Comparison of ENCODE assay signal across 25 mouse cellular contexts in the genomic region with DNA sequence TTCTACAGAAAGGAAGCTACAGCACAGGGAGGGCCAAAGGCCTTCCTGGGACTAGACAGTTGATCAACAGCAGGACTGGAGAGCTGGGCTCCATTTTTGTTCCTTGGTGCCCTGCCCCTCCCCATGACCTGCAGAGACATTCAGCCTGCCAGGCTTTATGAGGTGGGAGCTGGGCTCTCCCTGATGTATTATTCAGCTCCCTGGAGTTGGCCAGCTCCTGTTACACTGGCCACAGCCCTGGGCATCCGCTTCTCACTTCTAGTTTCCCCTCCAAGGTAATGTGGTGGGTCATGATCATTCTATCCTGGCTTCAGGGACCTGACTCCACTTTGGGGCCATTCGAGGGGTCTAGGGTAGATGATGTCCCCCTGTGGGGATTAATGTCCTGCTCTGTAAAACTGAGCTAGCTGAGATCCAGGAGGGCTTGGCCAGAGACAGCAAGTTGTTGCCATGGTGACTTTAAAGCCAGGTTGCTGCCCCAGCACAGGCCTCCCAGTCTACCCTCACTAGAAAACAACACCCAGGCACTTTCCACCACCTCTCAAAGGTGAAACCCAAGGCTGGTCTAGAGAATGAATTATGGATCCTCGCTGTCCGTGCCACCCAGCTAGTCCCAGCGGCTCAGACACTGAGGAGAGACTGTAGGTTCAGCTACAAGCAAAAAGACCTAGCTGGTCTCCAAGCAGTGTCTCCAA. TPM values are rescaled to one million over a fixed set of nuclear protein-coding genes. Genes with fewer than 3 reads are reported as not detected.
DNase-seq lines count a peak whose midpoint lies in the region; ATAC-seq and TF ChIP-seq lines count a peak whose summit lies in the region.
"Had no signal": no experiment of that assay in that cellular context is flagged by ENCODE, and none has a peak within 500 bp of the region (broad histone marks: within the 10 kb centered on the region; RNA-seq: fewer than 3 reads in every experiment).

No protein-coding gene starts in this region.

- TF ChIP-seq CTCF in testis, adult 2 months (IDR thresholded peaks at IDR 0.05; ENCODE audit: control insufficient read depth, insufficient read depth, insufficient replicate concordance, low read depth, low read length) = no peak

- H3K4me2 ChIP-seq in kidney, embryonic 15.5 days = no peak overlapping the region
- H3K4me2 ChIP-seq in forebrain, embryonic 15.5 days (replicated peaks) = no peak overlapping the region
- H3K4me2 ChIP-seq: embryonic facial prominence, embryonic 12.5 days; embryonic facial prominence, embryonic 15.5 days; heart, embryonic 12.5 days; heart, embryonic 15.5 days; hindbrain, embryonic 15.5 days had no signal

- WGBS in kidney, embryonic 15.5 days = 49% methylated on average over 5 of the region's 5 CpGs
- WGBS in limb, embryonic 10.5 days = 92% methylated on average over 5 of the region's 5 CpGs
- 86% methylated on average over 5 of the region's 5 CpGs for WGBS in forebrain, embryonic 15.5 days

- H3K27ac ChIP-seq in kidney, embryonic 15.5 days = peak overlapping the region; percentile 63
- no peak overlapping the region for H3K27ac ChIP-seq in testis, adult 2 months (ENCODE audit: control insufficient read depth, insufficient read depth, low read depth, low read length)
- peak overlapping the region; percentile 14; the same call in 1 of the 2 replicates for H3K27ac ChIP-seq in limb, embryonic 10.5 days
- H3K27ac ChIP-seq in forebrain, embryonic 15.5 days (replicated peaks) = no peak overlapping the region
- H3K27ac ChIP-seq: embryonic facial prominence, embryonic 12.5 days; embryonic facial prominence, embryonic 15.5 days; heart, embryonic 15.5 days; hindbrain, embryonic 15.5 days had no signal

- no peaks in the 10 kb centered on the region for H3K36me3 ChIP-seq in kidney, embryonic 15.5 days
- H3K36me3 ChIP-seq in testis, adult 2 months (ENCODE audit: control insufficient read depth, insufficient read depth, low read length) = no peaks in the 10 kb centered on the region
- H3K36me3 ChIP-seq in limb, embryonic 10.5 days = 0 out of 2 replicates have a peak, but pooled peaks cover 1% of the 10 kb centered on the region
- no peaks in the 10 kb centered on the region for H3K36me3 ChIP-seq in forebrain, embryonic 15.5 days
- H3K36me3 ChIP-seq: embryonic facial prominence, embryonic 15.5 days; heart, embryonic 15.5 days; hindbrain, embryonic 15.5 days had no signal

- peaks cover 12% of the 10 kb centered on the region for H3K4me1 ChIP-seq in kidney, embryonic 15.5 days
- peaks cover 6% of the 10 kb centered on the region; the same call in 1 of the 2 replicates for H3K4me1 ChIP-seq in testis, adult 2 months (ENCODE audit: control insufficient read depth, insufficient read depth, low read length)
- H3K4me1 ChIP-seq in limb, embryonic 10.5 days = peaks cover 25% of the 10 kb centered on the region
- no peaks in the 10 kb centered on the region for H3K4me1 ChIP-seq in forebrain, embryonic 15.5 days
- H3K4me1 ChIP-seq: embryonic facial prominence, embryonic 12.5 days; hindbrain, embryonic 15.5 days had no signal

- no peak overlapping the region for H3K4me3 ChIP-seq in kidney, embryonic 15.5 days (replicated peaks)
- H3K4me3 ChIP-seq in testis, adult 2 months (ENCODE audit: control insufficient read depth, low read depth, low read length) = peak overlapping the region; percentile 56
- no peak overlapping the region for H3K4me3 ChIP-seq in limb, embryonic 10.5 days
- no peak overlapping the region for H3K4me3 ChIP-seq in forebrain, embryonic 15.5 days
- H3K4me3 ChIP-seq: embryonic facial prominence, embryonic 12.5 days; embryonic facial prominence, embryonic 15.5 days; heart, embryonic 12.5 days; heart, embryonic 15.5 days; hindbrain, embryonic 15.5 days had no signal

- DNase-seq in kidney, postnatal 4 days = no peak
- no peak for DNase-seq in testis, postnatal 10 days (ENCODE audit: low spot score)
- DNase-seq in limb, embryonic 10.5 days (ENCODE audit: low spot score) = no peak
- DNase-seq: adrenal gland, postnatal 10 days; adrenal gland, postnatal 36 days; cerebellum, adult 18-20 months; cerebellum, adult 9-10 months; cerebellum, postnatal 14 days; gastrocnemius, postnatal 25 days; heart, adult 18-20 months; heart, postnatal 10 days; heart, postnatal 36 days had no signal

- ATAC-seq in kidney, embryonic 15.5 days (replicated peaks; ENCODE audit: low FRiP score) = peak; percentile 71
- ATAC-seq in forebrain, embryonic 15.5 days (replicated peaks) = no peak
- ATAC-seq: CD4-positive, CD25-positive, alpha-beta regulatory T cell, adult 4 months; forebrain, embryonic 14.5 days; Patski had no signal

- H3K9ac ChIP-seq in kidney, embryonic 15.5 days = no peak overlapping the region
- no peak overlapping the region for H3K9ac ChIP-seq in forebrain, embryonic 15.5 days (replicated peaks)
- H3K9ac ChIP-seq: embryonic facial prominence, embryonic 12.5 days; embryonic facial prominence, embryonic 15.5 days; heart, embryonic 12.5 days; heart, embryonic 15.5 days; hindbrain, embryonic 15.5 days had no signal

- H3K9me3 ChIP-seq in kidney, embryonic 15.5 days (replicated peaks) = no peaks in the 10 kb centered on the region
- H3K9me3 ChIP-seq in limb, embryonic 10.5 days (replicated peaks) = no peaks in the 10 kb centered on the region
- H3K9me3 ChIP-seq in forebrain, embryonic 15.5 days = no peaks in the 10 kb centered on the region
- H3K9me3 ChIP-seq: embryonic facial prominence, embryonic 12.5 days; embryonic facial prominence, embryonic 15.5 days; G1E; heart, embryonic 12.5 days; heart, embryonic 15.5 days; hindbrain, embryonic 15.5 days had no signal

- TF ChIP-seq POLR2A in testis, adult 2 months (IDR thresholded peaks at IDR 0.05; ENCODE audit: control insufficient read depth, low read depth, low read length) = no peak

- H3K27me3 ChIP-seq in kidney, embryonic 15.5 days = no peaks in the 10 kb centered on the region
- no peaks in the 10 kb centered on the region for H3K27me3 ChIP-seq in testis, adult 2 months (ENCODE audit: control insufficient read depth, insufficient read depth, low read length)
- 0 out of 2 replicates have a peak, but pooled peaks cover 14% of the 10 kb centered on the region for H3K27me3 ChIP-seq in limb, embryonic 10.5 days (ENCODE audit: low read depth, poor library complexity, severe bottlenecking)
- no peaks in the 10 kb centered on the region for H3K27me3 ChIP-seq in forebrain, embryonic 15.5 days
- H3K27me3 ChIP-seq: embryonic facial prominence, embryonic 12.5 days; embryonic facial prominence, embryonic 15.5 days; hindbrain, embryonic 15.5 days had no signal

RNA-seq across cellular contexts. Expression of a gene that starts 6.7 kb away (rescaled TPM):
- 0.23 and 0.26 TPM in 2 replicates for polyA plus RNA-seq in kidney, embryonic 15.5 days (2015; fragmentation: Nextera tagmentation; extraction: Ambion mirVana)
- polyA plus RNA-seq in testis, adult 2 months (2012; rRNA removed) = 8.2 and 11.7 TPM in 2 replicates
- 0.10 and 0.11 TPM in 2 replicates for polyA plus RNA-seq in limb, embryonic 10.5 days (2016; fragmentation: Nextera tagmentation; extraction: Ambion mirVana)
- polyA plus RNA-seq in forebrain, embryonic 15.5 days (2015; fragmentation: Nextera tagmentation; extraction: Ambion mirVana) = 0.05 TPM in 1 of 2 replicates, not detected in the other
- polyA plus RNA-seq: C2C12; CD4-positive, CD25-positive, alpha-beta regulatory T cell, adult 4 months; heart, embryonic 15.5 days had no signal

RNA-seq across cellular contexts. Expression of a gene that starts 21.4 kb away (rescaled TPM):
- polyA plus RNA-seq in kidney, embryonic 15.5 days (2015; fragmentation: Nextera tagmentation; extraction: Ambion mirVana) = 106 and 120 TPM in 2 replicates
- 34.5 and 36.3 TPM in 2 replicates for polyA plus RNA-seq in testis, adult 2 months (2012; rRNA removed)
- polyA plus RNA-seq in limb, embryonic 10.5 days (2016; fragmentation: Nextera tagmentation; extraction: Ambion mirVana) = 151 and 153 TPM in 2 replicates
- 100 and 106 TPM in 2 replicates for polyA plus RNA-seq in forebrain, embryonic 15.5 days (2015; fragmentation: Nextera tagmentation; extraction: Ambion mirVana)

RNA-seq across cellular contexts. Expression of a gene that starts 57.6 kb away (rescaled TPM):
- 53.6 and 55.3 TPM in 2 replicates for polyA plus RNA-seq in kidney, embryonic 15.5 days (2015; fragmentation: Nextera tagmentation; extraction: Ambion mirVana)
- 83.6 and 87.7 TPM in 2 replicates for polyA plus RNA-seq in testis, adult 2 months (2012; rRNA removed)
- polyA plus RNA-seq in limb, embryonic 10.5 days (2016; fragmentation: Nextera tagmentation; extraction: Ambion mirVana) = 67.1 and 67.7 TPM in 2 replicates
- 49.8 and 49.9 TPM in 2 replicates for polyA plus RNA-seq in forebrain, embryonic 15.5 days (2015; fragmentation: Nextera tagmentation; extraction: Ambion mirVana)

RNA-seq across cellular contexts. Expression of a gene that starts 58.9 kb away (rescaled TPM):
- polyA plus RNA-seq in kidney, embryonic 15.5 days (2015; fragmentation: Nextera tagmentation; extraction: Ambion mirVana) = 25.0 and 27.1 TPM in 2 replicates
- 76.9 and 89.3 TPM in 2 replicates for polyA plus RNA-seq in testis, adult 2 months (2012; rRNA removed)
- polyA plus RNA-seq in limb, embryonic 10.5 days (2016; fragmentation: Nextera tagmentation; extraction: Ambion mirVana) = 25.7 and 26.1 TPM in 2 replicates
- 27.0 and 27.8 TPM in 2 replicates for polyA plus RNA-seq in forebrain, embryonic 15.5 days (2015; fragmentation: Nextera tagmentation; extraction: Ambion mirVana)

Comparison
In these comparisons a context has a peak if more than half of its experiments do, and no peak if none do; other contexts are left out.
1. H3K27ac ChIP-seq: peak in kidney, embryonic 15.5 days (single experiment) and limb, embryonic 10.5 days (single experiment); none in testis, adult 2 months (single experiment) and forebrain, embryonic 15.5 days (single experiment).